Mouse (Mus musculus) ES-E14 (cell line): ENCODE results near the gene Gpr180. TPM values are rescaled to one million over a fixed set of nuclear protein-coding genes. Genes with fewer than 3 reads are reported as not detected.

ENCODE experiments used
- DNase-seq: peaks from one replicate; pipeline ENCODE4 v3.0.0-alpha.2; 2013; ENCODE audit warnings: low read depth, low spot score
- H3K27ac ChIP-seq: 2 replicates; pipeline ENCODE4 v1.5.1; 2012; ENCODE audit warnings: low read depth, mild to moderate bottlenecking, low read length, moderate library complexity, mixed read lengths; ENCODE audit not compliant: poor library complexity, insufficient read depth, severe bottlenecking
- H3K36me3 ChIP-seq: 2 replicates; pipeline ENCODE4 v1.6.1; 2012; ENCODE audit warnings: mild to moderate bottlenecking, low read length, moderate library complexity, mixed read lengths; ENCODE audit not compliant: control insufficient read depth, poor library complexity, insufficient read depth, severe bottlenecking
- H3K4me1 ChIP-seq, 2 experiments: fragments of 150-350 bp in 1 of 2; sonication (generic) in 1 of 2; 2 replicates each; pipeline ENCODE4 v1.6.1; 2012; ENCODE audit warnings: low read length in 2 of 2, mild to moderate bottlenecking in 1 of 2, mixed read lengths in 1 of 2; ENCODE audit not compliant: control insufficient read depth in 2 of 2, insufficient read depth in 2 of 2, poor library complexity in 1 of 2
- H3K4me3 ChIP-seq, 2 experiments: fragments of 150-350 bp in 1 of 2; sonication (generic) in 1 of 2; 2 replicates each; pipeline ENCODE4 v1.5.1; 2012; ENCODE audit warnings: low read length in 2 of 2, low read depth in 1 of 2, mild to moderate bottlenecking in 1 of 2, mixed read lengths in 1 of 2; ENCODE audit not compliant: insufficient read depth in 1 of 2, poor library complexity in 1 of 2, severe bottlenecking in 1 of 2
- H3K9ac ChIP-seq: 2 replicates; pipeline ENCODE4 v1.6.1; 2012; ENCODE audit warnings: low read depth, mild to moderate bottlenecking, low read length, mixed read lengths; ENCODE audit not compliant: poor library complexity, insufficient read depth, severe bottlenecking
- H3K9me3 ChIP-seq: fragments of 150-350 bp; sonication (generic); 2 replicates; pipeline ENCODE4 v1.6.1; 2012; ENCODE audit warnings: low read depth, mild to moderate bottlenecking, low read length; ENCODE audit not compliant: control insufficient read depth, insufficient read depth
- CHD2 ChIP-seq: IDR thresholded peaks from 2 replicates; pipeline ENCODE4 v1.6.1; 2014; ENCODE audit warnings: mild to moderate bottlenecking, low read depth, low read length, inconsistent platforms
- HCFC1 ChIP-seq: IDR thresholded peaks from 2 replicates; pipeline ENCODE4 v1.6.1; 2012; ENCODE audit warnings: low read length, inconsistent platforms, borderline replicate concordance; ENCODE audit not compliant: insufficient read depth
- MAFK ChIP-seq: IDR thresholded peaks from 2 replicates; pipeline ENCODE4 v1.6.1; 2014; ENCODE audit warnings: mild to moderate bottlenecking, low read depth, low read length, inconsistent platforms; ENCODE audit not compliant: insufficient read depth
- ZC3H11A ChIP-seq: IDR thresholded peaks from 2 replicates; pipeline ENCODE4 v1.6.1; 2012; ENCODE audit warnings: low read depth, mild to moderate bottlenecking, inconsistent platforms, low read length, borderline replicate concordance
- ZNF384 ChIP-seq: IDR thresholded peaks from 2 replicates; pipeline ENCODE4 v1.6.1; 2012; ENCODE audit warnings: low read depth, low read length, inconsistent platforms
- in situ Hi-C, 2 experiments: fragments of 600-800 bp; cut with MboI; formaldehyde crosslinking; loops; one replicate each; pipeline ENCODE4 v1.15.1; 2025; ENCODE audit warnings: low sequenced_read_pairs in 2 of 2, inconsistent platforms in 1 of 2; ENCODE audit not compliant: unreplicated experiment in 2 of 2
- total RNA-seq: library from RNA; depleted of rRNA; stranded (reverse); fragments of 300-350 nt; gene quantifications from 2 replicates; pipeline ENCODE4 v1.2.3, GENCODE M21; 2012; rRNA removed

The Gpr180 gene
- total RNA-seq, 1 experiment, result 18.2 TPM

DNA sequence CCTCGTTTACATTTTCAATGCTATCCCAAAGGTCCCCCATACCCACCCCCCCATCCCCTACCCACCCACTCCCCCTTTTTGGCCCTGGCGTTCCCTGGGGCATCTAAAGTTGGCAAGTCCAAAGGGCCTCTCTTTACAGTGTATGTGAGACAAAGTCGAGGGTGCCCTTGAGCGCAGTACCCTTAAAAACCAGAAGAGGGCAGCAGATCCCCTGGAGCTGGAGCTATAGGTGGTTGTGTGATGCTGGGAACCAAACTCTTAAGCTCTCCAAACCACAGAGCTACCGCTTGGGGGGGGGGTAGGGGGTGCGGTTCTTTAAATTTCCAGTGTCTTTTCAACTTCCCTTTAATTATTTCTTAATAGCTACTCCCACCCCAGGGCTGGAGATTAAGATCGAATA is 66.1 kb downstream of the Gpr180 start:
- 0 out of 4 replicates have a peak, but pooled peaks cover 0 to 4% of the 10 kb centered on the region in 2 experiments for H3K4me1 ChIP-seq
- in situ Hi-C loops, result loop anchor here (25.0 kb wide), 3 partner anchors 284 to 609 kb away; no protein-coding TSS in a partner anchor
- H3K9me3 ChIP-seq, result no peaks in the 10 kb centered on the region
- TF ChIP-seq ZC3H11A (peak; percentile 50; the same call in 1 of the 2 replicates), MAFK (no peak)
- no peak for DNase-seq
- no peak overlapping the region for H3K9ac ChIP-seq
- H3K27ac ChIP-seq, result no peak overlapping the region
- H3K36me3 ChIP-seq, result no peaks in the 10 kb centered on the region
- no peak overlapping the region for H3K4me3 ChIP-seq

- no peak for DNase-seq
- H3K4me1 ChIP-seq, result no peaks in the 10 kb centered on the region
- TF ChIP-seq MAFK, result no peak
- TF ChIP-seq ZC3H11A, result peak; percentile 69; the same call in 1 of the 2 replicates
- TF ChIP-seq HCFC1, result no peak
- TF ChIP-seq CHD2, result no peak
- H3K9ac ChIP-seq, result no peak overlapping the region
- no peak overlapping the region for H3K27ac ChIP-seq
- H3K36me3 ChIP-seq, result no peaks in the 10 kb centered on the region
- no peak overlapping the region for H3K4me3 ChIP-seq
- in situ Hi-C loops, result loop anchor here (25.0 kb wide), 3 partner anchors 280 to 605 kb away; no protein-coding TSS in a partner anchor
- H3K9me3 ChIP-seq, result no peaks in the 10 kb centered on the region
These were observed 70.4 kb downstream of the Gpr180 start for GRCm38 (mm10) chr14:118207347-118207746.

- no peak for DNase-seq
- Histone ChIP-seq H3K9ac (no peak overlapping the region), H3K4me3 (no peak overlapping the region), H3K9me3 (no peaks in the 10 kb centered on the region), H3K27ac (no peak overlapping the region), H3K36me3 (no peaks in the 10 kb centered on the region), H3K4me1 (no peaks in the 10 kb centered on the region)
- TF ChIP-seq MAFK (no peak), ZNF384 (no peak), HCFC1 (no peak), CHD2 (no peak), ZC3H11A (no peak)
- in situ Hi-C loops, result loop anchor here (10.0 to 25.0 kb wide), 4 partner anchors 278 to 603 kb away; no protein-coding TSS in a partner anchor
These were observed 72.7 kb downstream of the Gpr180 start for GRCm38 (mm10) chr14:118209642-118210041.

GRCm38 (mm10) chr14:118212188-118212804 is 75.3 kb downstream of the Gpr180 start:
- Histone ChIP-seq H3K4me1 (no peaks in the 10 kb centered on the region), H3K36me3 (no peaks in the 10 kb centered on the region), H3K4me3 (no peak overlapping the region), H3K9me3 (no peaks in the 10 kb centered on the region), H3K9ac (no peak overlapping the region), H3K27ac (no peak overlapping the region)
- TF ChIP-seq CHD2 (no peak), MAFK (no peak), ZC3H11A (no peak), HCFC1 (no peak), ZNF384 (no peak)
- DNase-seq, result no peak
- in situ Hi-C loops, result loop anchor here (10.0 to 25.0 kb wide), 4 partner anchors 275 to 600 kb away; no protein-coding TSS in a partner anchor

Other genes with a start within 250 kb of the Gpr180 start
- gene Dct, start 84.9 kb upstream of the Gpr180 start, total RNA-seq, result 0.37 and 0.45 TPM in 2 replicates
- gene Tgds, start 4.4 kb upstream of the Gpr180 start, total RNA-seq, result 3.4 and 5.0 TPM in 2 replicates
- gene Sox21, start 99.9 kb downstream of the Gpr180 start, total RNA-seq, result 0.94 and 1.8 TPM in 2 replicates
- not detected in 2 replicates for gene Gm9376, start 129.8 kb downstream of the Gpr180 start, total RNA-seq